Mouse (Mus musculus): ENCODE results near the gene Otulinl. TPM values are rescaled to one million over a fixed set of nuclear protein-coding genes. Genes with fewer than 3 reads are reported as not detected.

The Otulinl gene
- polyA plus RNA-seq, 1 experiment from 2014 or later = 31.9 TPM

DNA sequence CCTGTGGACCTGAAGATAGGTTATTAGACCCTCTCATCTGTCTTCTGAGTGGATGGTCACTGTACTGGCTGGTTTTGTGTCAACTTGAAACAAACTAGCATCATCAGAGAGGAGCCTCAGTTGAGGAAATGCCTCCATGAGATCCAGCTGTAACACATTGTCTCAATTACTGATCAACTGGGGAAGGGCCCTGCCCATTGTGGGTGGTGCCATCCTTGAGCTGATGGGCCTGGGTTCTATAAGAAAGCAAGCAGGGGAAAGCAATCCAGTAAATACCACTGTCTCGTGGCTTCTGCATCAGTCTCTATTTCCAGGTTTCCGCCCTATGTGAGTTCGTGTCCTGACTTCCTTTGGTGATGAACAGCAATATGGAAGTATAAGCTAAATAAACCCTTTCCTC, 36.1 kb downstream of the Otulinl start:
- H3K36me3 ChIP-seq (ENCODE audit: insufficient read depth, low read length) = no peaks in the 10 kb centered on the region
- H3K4me2 ChIP-seq (replicated peaks; ENCODE audit: low read depth, low read length) = no peak overlapping the region
- ATAC-seq (ENCODE audit: low FRiP score, low TSS enrichment) = no peak
- no peak overlapping the region for H3K4me3 ChIP-seq (ENCODE audit: low read length)
- no peak overlapping the region for H3K9ac ChIP-seq (replicated peaks; ENCODE audit: low read length)
- no peaks in the 10 kb centered on the region for H3K27me3 ChIP-seq (ENCODE audit: insufficient read depth, low read length)
- no peak overlapping the region for H3K27ac ChIP-seq (ENCODE audit: low read length)
- WGBS = 80% methylated on average over 3 of the region's 3 CpGs
- H3K4me1 ChIP-seq (ENCODE audit: insufficient read depth, low read length) = no peaks in the 10 kb centered on the region
- H3K9me3 ChIP-seq (ENCODE audit: low read length) = no peaks in the 10 kb centered on the region

DNA sequence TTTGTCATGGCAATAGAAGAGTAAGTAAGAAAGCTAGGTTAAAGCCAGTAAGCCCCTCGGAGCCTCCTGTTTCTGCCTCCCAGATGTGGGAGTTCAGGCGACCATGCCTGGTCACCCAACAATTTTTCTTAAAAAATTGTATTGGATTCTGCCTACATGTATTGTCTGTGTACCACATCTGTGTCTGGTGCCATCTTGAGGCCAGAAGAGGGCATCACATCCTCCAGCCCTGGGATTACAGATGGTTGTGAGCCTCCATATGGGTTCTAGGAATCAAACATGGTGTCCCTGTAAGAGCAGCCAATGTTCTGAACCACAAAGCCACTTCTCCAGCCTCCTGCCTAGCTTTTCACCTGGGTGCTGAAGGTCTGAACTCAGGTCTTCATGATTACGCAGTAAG, 38.5 kb downstream of the Otulinl start:
- Histone ChIP-seq H3K27ac (ENCODE audit: low read length) (no peak overlapping the region), H3K4me2 (replicated peaks; ENCODE audit: low read depth, low read length) (no peak overlapping the region), H3K9ac (replicated peaks; ENCODE audit: low read length) (no peak overlapping the region), H3K4me1 (ENCODE audit: insufficient read depth, low read length) (no peaks in the 10 kb centered on the region), H3K27me3 (ENCODE audit: insufficient read depth, low read length) (no peaks in the 10 kb centered on the region), H3K4me3 (ENCODE audit: low read length) (no peak overlapping the region), H3K9me3 (ENCODE audit: low read length) (no peaks in the 10 kb centered on the region), H3K36me3 (ENCODE audit: insufficient read depth, low read length) (no peaks in the 10 kb centered on the region)
- no peak for ATAC-seq (ENCODE audit: low FRiP score, low TSS enrichment)
- 83% methylated on average over 3 of the region's 3 CpGs for WGBS

GRCm38 (mm10) chr15:27641171-27641570, 40.2 kb downstream of the Otulinl start:
- Histone ChIP-seq H3K27ac (ENCODE audit: low read length) (no peak overlapping the region), H3K27me3 (ENCODE audit: insufficient read depth, low read length) (no peaks in the 10 kb centered on the region), H3K36me3 (ENCODE audit: insufficient read depth, low read length) (no peaks in the 10 kb centered on the region), H3K9ac (replicated peaks; ENCODE audit: low read length) (no peak overlapping the region), H3K4me3 (ENCODE audit: low read length) (no peak overlapping the region), H3K9me3 (ENCODE audit: low read length) (no peaks in the 10 kb centered on the region), H3K4me2 (replicated peaks; ENCODE audit: low read depth, low read length) (no peak overlapping the region), H3K4me1 (ENCODE audit: insufficient read depth, low read length) (no peaks in the 10 kb centered on the region)
- no peak for ATAC-seq (ENCODE audit: low FRiP score, low TSS enrichment)
- 54% methylated on average over 12 of the region's 12 CpGs for WGBS

GRCm38 (mm10) chr15:27633941-27634900, 47.2 kb downstream of the Otulinl start:
- H3K27ac ChIP-seq (ENCODE audit: low read length) = no peak overlapping the region
- no peak overlapping the region for H3K9ac ChIP-seq (replicated peaks; ENCODE audit: low read length)
- no peak overlapping the region for H3K4me2 ChIP-seq (replicated peaks; ENCODE audit: low read depth, low read length)
- no peak overlapping the region for H3K4me3 ChIP-seq (ENCODE audit: low read length)
- no peaks in the 10 kb centered on the region for H3K27me3 ChIP-seq (ENCODE audit: insufficient read depth, low read length)
- ATAC-seq (ENCODE audit: low FRiP score, low TSS enrichment) = no peak
- peaks cover 10% of the 10 kb centered on the region for H3K4me1 ChIP-seq (ENCODE audit: insufficient read depth, low read length)
- no peaks in the 10 kb centered on the region for H3K36me3 ChIP-seq (ENCODE audit: insufficient read depth, low read length)
- WGBS = 83% methylated on average over 8 of the region's 8 CpGs
- no peaks in the 10 kb centered on the region for H3K9me3 ChIP-seq (ENCODE audit: low read length)

GRCm38 (mm10) chr15:27630601-27631383, 50.6 kb downstream of the Otulinl start, which contains the start of gene Otulin:
TSS of gene Otulin (minus strand) at chr15:27630693.
- peak within 1 kb of the TSS; percentile 88 for H3K9ac ChIP-seq (replicated peaks; ENCODE audit: low read length)
- H3K4me3 ChIP-seq (ENCODE audit: low read length) = peak within 1 kb of the TSS; percentile 91
- WGBS = 7% methylated on average over 51 of the region's 56 CpGs
- H3K36me3 ChIP-seq (ENCODE audit: insufficient read depth, low read length) = no peaks in the 10 kb centered on the region
- no peaks in the 10 kb centered on the region for H3K27me3 ChIP-seq (ENCODE audit: insufficient read depth, low read length)
- peaks cover 20% of the 10 kb centered on the region for H3K4me1 ChIP-seq (ENCODE audit: insufficient read depth, low read length)
- peak within 1 kb of the TSS; percentile 45; the same call in 1 of the 2 replicates for H3K27ac ChIP-seq (ENCODE audit: low read length)
- H3K9me3 ChIP-seq (ENCODE audit: low read length) = no peaks in the 10 kb centered on the region
- ATAC-seq (ENCODE audit: low FRiP score, low TSS enrichment) = peak; percentile 99
- H3K4me2 ChIP-seq (replicated peaks; ENCODE audit: low read depth, low read length) = peak within 1 kb of the TSS; percentile 69

GRCm38 (mm10) chr15:27629800-27630600, 51.4 kb downstream of the Otulinl start:
- Histone ChIP-seq H3K4me1 (ENCODE audit: insufficient read depth, low read length) (peaks cover 20% of the 10 kb centered on the region), H3K27me3 (ENCODE audit: insufficient read depth, low read length) (no peaks in the 10 kb centered on the region), H3K9ac (replicated peaks; ENCODE audit: low read length) (peak overlapping the region; percentile 88), H3K27ac (ENCODE audit: low read length) (peak overlapping the region; percentile 45; the same call in 1 of the 2 replicates), H3K4me2 (replicated peaks; ENCODE audit: low read depth, low read length) (peak overlapping the region; percentile 69), H3K36me3 (ENCODE audit: insufficient read depth, low read length) (no peaks in the 10 kb centered on the region), H3K9me3 (ENCODE audit: low read length) (no peaks in the 10 kb centered on the region), H3K4me3 (ENCODE audit: low read length) (peak overlapping the region; percentile 91)
- 1% methylated on average over 50 of the region's 53 CpGs for WGBS
- ATAC-seq (ENCODE audit: low FRiP score, low TSS enrichment) = peak; percentile 76

GRCm38 (mm10) chr15:27629046-27629445, 52.3 kb downstream of the Otulinl start:
- 81% methylated on average over 4 of the region's 4 CpGs for WGBS
- Histone ChIP-seq H3K4me1 (ENCODE audit: insufficient read depth, low read length) (peaks cover 20% of the 10 kb centered on the region), H3K4me2 (replicated peaks; ENCODE audit: low read depth, low read length) (peak overlapping the region; percentile 69), H3K36me3 (ENCODE audit: insufficient read depth, low read length) (no peaks in the 10 kb centered on the region), H3K9ac (replicated peaks; ENCODE audit: low read length) (no peak overlapping the region), H3K9me3 (ENCODE audit: low read length) (no peaks in the 10 kb centered on the region), H3K4me3 (ENCODE audit: low read length) (peak overlapping the region; percentile 91), H3K27me3 (ENCODE audit: insufficient read depth, low read length) (no peaks in the 10 kb centered on the region), H3K27ac (ENCODE audit: low read length) (no peak overlapping the region)
- ATAC-seq (ENCODE audit: low FRiP score, low TSS enrichment) = no peak

DNA sequence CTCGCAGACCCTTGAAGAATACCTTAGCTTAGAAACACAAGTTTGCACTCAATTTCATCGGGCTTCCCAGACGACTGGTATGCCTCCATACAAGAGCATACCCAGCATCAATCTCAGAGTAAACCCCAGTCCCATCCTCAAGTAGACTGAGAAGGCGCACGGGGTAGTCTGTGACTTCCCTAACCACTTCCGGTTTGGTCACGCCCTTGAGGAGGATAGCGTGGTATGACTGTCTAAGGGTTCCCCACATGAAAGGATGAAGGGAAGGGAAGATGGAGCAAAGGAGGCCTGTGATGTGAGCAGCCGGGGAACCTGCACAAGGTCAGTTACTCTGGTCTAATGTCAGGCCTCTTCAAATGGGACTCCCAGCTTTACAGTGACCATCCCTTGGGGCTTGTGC, 53.6 kb downstream of the Otulinl start:
- Histone ChIP-seq H3K4me3 (ENCODE audit: low read length) (no peak overlapping the region), H3K4me1 (ENCODE audit: insufficient read depth, low read length) (peaks cover 20% of the 10 kb centered on the region), H3K36me3 (ENCODE audit: insufficient read depth, low read length) (peaks cover 6% of the 10 kb centered on the region), H3K4me2 (replicated peaks; ENCODE audit: low read depth, low read length) (no peak overlapping the region), H3K9me3 (ENCODE audit: low read length) (no peaks in the 10 kb centered on the region), H3K27ac (ENCODE audit: low read length) (no peak overlapping the region), H3K9ac (replicated peaks; ENCODE audit: low read length) (no peak overlapping the region), H3K27me3 (ENCODE audit: insufficient read depth, low read length) (no peaks in the 10 kb centered on the region)
- 90% methylated on average over 9 of the region's 9 CpGs for WGBS
- ATAC-seq (ENCODE audit: low FRiP score, low TSS enrichment) = no peak

- ATAC-seq (ENCODE audit: low FRiP score, low TSS enrichment) = no peak
- no peak overlapping the region for H3K27ac ChIP-seq (ENCODE audit: low read length)
- H3K4me2 ChIP-seq (replicated peaks; ENCODE audit: low read depth, low read length) = no peak overlapping the region
- 81% methylated on average over 1 of the region's 1 CpGs for WGBS
- H3K36me3 ChIP-seq (ENCODE audit: insufficient read depth, low read length) = peaks cover 10% of the 10 kb centered on the region
- no peak overlapping the region for H3K9ac ChIP-seq (replicated peaks; ENCODE audit: low read length)
- H3K9me3 ChIP-seq (ENCODE audit: low read length) = no peaks in the 10 kb centered on the region
- H3K4me3 ChIP-seq (ENCODE audit: low read length) = no peak overlapping the region
- no peaks in the 10 kb centered on the region for H3K27me3 ChIP-seq (ENCODE audit: insufficient read depth, low read length)
- peaks cover 20% of the 10 kb centered on the region for H3K4me1 ChIP-seq (ENCODE audit: insufficient read depth, low read length)
These were observed 55.1 kb downstream of the Otulinl start for GRCm38 (mm10) chr15:27626314-27626713.

All from kidney, embryonic 16.5 days (tissue).